Mouse (Mus musculus): ENCODE data around the gene Ccdc30. TPM values are rescaled to one million over a fixed set of nuclear protein-coding genes. Genes with fewer than 3 reads are reported as not detected.
A peak's percentile ranks its signal among the peaks of the same experiment; 100 is the strongest.

Ccdc30 gene
- polyA plus RNA-seq, 2 experiments: 2.5 to 5.8 TPM

DNA sequence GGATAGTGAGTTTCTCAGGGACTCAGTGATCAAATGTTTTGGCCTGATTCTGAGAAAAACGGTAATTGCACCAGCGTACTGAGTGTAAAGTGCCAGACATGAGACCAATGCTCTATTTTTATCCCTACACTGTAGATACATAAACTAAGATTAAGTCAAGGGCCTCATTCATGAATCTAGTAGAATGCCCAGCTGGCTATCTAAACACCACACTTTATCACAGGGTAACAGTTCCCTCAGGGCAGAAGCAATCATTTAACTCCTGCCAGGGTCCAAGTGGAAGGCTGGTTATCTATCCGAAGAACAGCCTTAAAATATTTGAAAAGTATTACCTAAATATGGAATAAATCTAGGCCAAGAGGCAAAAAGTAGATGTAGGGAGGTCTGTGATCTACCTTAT is 2.6 kb upstream of the Ccdc30 start:
- Histone ChIP-seq H3K9me3 (ENCODE audit: control insufficient read depth, low read length) (no peaks in the 10 kb centered on the region), H3K4me1 (ENCODE audit: control insufficient read depth, insufficient read depth, low read length) (peaks cover 15% of the 10 kb centered on the region), H3K4me2 (replicated peaks; ENCODE audit: low read depth, low read length, severe bottlenecking) (no peak overlapping the region), H3K4me3 (replicated peaks; ENCODE audit: low read length) (no peak overlapping the region), H3K27ac (replicated peaks; ENCODE audit: low read depth, low read length) (no peak overlapping the region), H3K9ac (ENCODE audit: low read depth, low read length, severe bottlenecking) (no peak overlapping the region), H3K27me3 (ENCODE audit: control insufficient read depth, insufficient read depth, low read length) (no peaks in the 10 kb centered on the region), H3K36me3 (ENCODE audit: control insufficient read depth, insufficient read depth, low read length) (0 out of 2 replicates have a peak, but pooled peaks cover 5% of the 10 kb centered on the region)
- TF ChIP-seq POLR2A (IDR thresholded peaks at IDR 0.05; ENCODE audit: borderline replicate concordance, extremely low read depth, insufficient read depth, insufficient read length): no peak
- 91% methylated on average over 3 of the region's 3 CpGs for WGBS
- no peak for ATAC-seq (ENCODE audit: low FRiP score, low read depth)
- DNase-seq (ENCODE audit: low spot score): no peak

GRCm38 (mm10) chr4:119417270-119417669 is 1.9 kb upstream of the Ccdc30 start:
- no peak for DNase-seq (ENCODE audit: low spot score)
- 82% methylated on average over 3 of the region's 3 CpGs for WGBS
- Histone ChIP-seq H3K27ac (replicated peaks; ENCODE audit: low read depth, low read length) (no peak overlapping the region), H3K4me2 (replicated peaks; ENCODE audit: low read depth, low read length, severe bottlenecking) (no peak overlapping the region), H3K36me3 (ENCODE audit: control insufficient read depth, insufficient read depth, low read length) (0 out of 2 replicates have a peak, but pooled peaks cover 5% of the 10 kb centered on the region), H3K9me3 (ENCODE audit: control insufficient read depth, low read length) (no peaks in the 10 kb centered on the region), H3K4me1 (ENCODE audit: control insufficient read depth, insufficient read depth, low read length) (peaks cover 17% of the 10 kb centered on the region), H3K27me3 (ENCODE audit: control insufficient read depth, insufficient read depth, low read length) (no peaks in the 10 kb centered on the region), H3K9ac (ENCODE audit: low read depth, low read length, severe bottlenecking) (no peak overlapping the region), H3K4me3 (replicated peaks; ENCODE audit: low read length) (no peak overlapping the region)
- no peak for TF ChIP-seq POLR2A (IDR thresholded peaks at IDR 0.05; ENCODE audit: borderline replicate concordance, extremely low read depth, insufficient read depth, insufficient read length)
- ATAC-seq (ENCODE audit: low FRiP score, low read depth): no peak

GRCm38 (mm10) chr4:119412791-119413190 is 2.5 kb downstream of the Ccdc30 start:
- no peak for ATAC-seq (ENCODE audit: low FRiP score, low read depth)
- H3K27me3 ChIP-seq (ENCODE audit: control insufficient read depth, insufficient read depth, low read length): no peaks in the 10 kb centered on the region
- TF ChIP-seq POLR2A (IDR thresholded peaks at IDR 0.05; ENCODE audit: borderline replicate concordance, extremely low read depth, insufficient read depth, insufficient read length): no peak
- no peak overlapping the region for H3K9ac ChIP-seq (ENCODE audit: low read depth, low read length, severe bottlenecking)
- peaks cover 8% of the 10 kb centered on the region; the same call in 1 of the 2 replicates for H3K4me1 ChIP-seq (ENCODE audit: control insufficient read depth, insufficient read depth, low read length)
- peak; percentile 76 for DNase-seq (ENCODE audit: low spot score)
- 53% methylated on average over 6 of the region's 6 CpGs for WGBS
- H3K27ac ChIP-seq (replicated peaks; ENCODE audit: low read depth, low read length): no peak overlapping the region
- H3K4me3 ChIP-seq (replicated peaks; ENCODE audit: low read length): no peak overlapping the region
- 0 out of 2 replicates have a peak, but pooled peaks cover 4% of the 10 kb centered on the region for H3K9me3 ChIP-seq (ENCODE audit: control insufficient read depth, low read length)
- no peak overlapping the region for H3K4me2 ChIP-seq (replicated peaks; ENCODE audit: low read depth, low read length, severe bottlenecking)
- H3K36me3 ChIP-seq (ENCODE audit: control insufficient read depth, insufficient read depth, low read length): no peaks in the 10 kb centered on the region

DNA sequence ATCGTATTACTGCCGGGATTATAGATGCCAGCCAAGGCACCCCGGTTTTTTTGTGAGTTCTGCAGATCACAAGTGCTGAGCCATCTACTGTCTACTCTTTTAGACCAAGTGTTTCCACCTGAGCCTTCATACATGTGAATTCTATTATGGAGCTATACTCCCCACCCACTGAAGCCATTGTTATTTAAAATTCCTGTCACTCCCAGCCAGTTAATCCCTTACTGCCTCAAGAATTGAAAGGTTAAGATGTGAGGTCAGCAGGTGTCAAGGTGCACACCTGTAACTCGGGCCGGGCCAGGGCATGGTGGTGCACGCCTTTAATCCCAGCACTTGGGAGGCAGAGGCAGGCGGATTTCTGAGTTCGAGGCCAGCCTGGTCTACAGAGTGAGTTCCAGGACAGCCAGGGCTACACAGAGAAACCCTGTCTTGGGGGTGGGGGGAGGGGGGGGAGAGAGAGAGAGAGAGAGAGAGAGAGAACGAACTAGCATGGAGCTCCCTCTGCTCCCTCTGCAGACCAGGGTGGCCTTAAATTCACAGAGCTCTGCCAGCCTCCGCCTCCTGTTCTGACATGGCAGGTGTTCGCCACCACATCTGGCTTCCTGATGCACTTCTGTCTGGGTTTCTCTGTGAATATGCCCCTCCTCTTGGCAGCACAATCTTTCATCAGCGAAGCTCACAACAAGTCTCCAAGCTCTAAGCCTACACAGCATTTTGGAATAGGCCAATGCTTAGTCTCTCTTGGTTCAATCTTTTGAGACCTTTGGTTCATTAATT is 3.3 kb downstream of the Ccdc30 start:
- no peak overlapping the region for H3K9ac ChIP-seq (ENCODE audit: low read depth, low read length, severe bottlenecking)
- H3K27ac ChIP-seq (replicated peaks; ENCODE audit: low read depth, low read length): no peak overlapping the region
- no peaks in the 10 kb centered on the region for H3K27me3 ChIP-seq (ENCODE audit: control insufficient read depth, insufficient read depth, low read length)
- 71% methylated on average over 11 of the region's 12 CpGs for WGBS
- DNase-seq (ENCODE audit: low spot score) (no peak), ATAC-seq (ENCODE audit: low FRiP score, low read depth) (no peak)
- H3K4me2 ChIP-seq (replicated peaks; ENCODE audit: low read depth, low read length, severe bottlenecking): no peak overlapping the region
- no peaks in the 10 kb centered on the region for H3K36me3 ChIP-seq (ENCODE audit: control insufficient read depth, insufficient read depth, low read length)
- TF ChIP-seq POLR2A (IDR thresholded peaks at IDR 0.05; ENCODE audit: borderline replicate concordance, extremely low read depth, insufficient read depth, insufficient read length): no peak
- H3K4me1 ChIP-seq (ENCODE audit: control insufficient read depth, insufficient read depth, low read length): peaks cover 8% of the 10 kb centered on the region; the same call in 1 of the 2 replicates
- H3K4me3 ChIP-seq (replicated peaks; ENCODE audit: low read length): no peak overlapping the region
- 0 out of 2 replicates have a peak, but pooled peaks cover 5% of the 10 kb centered on the region for H3K9me3 ChIP-seq (ENCODE audit: control insufficient read depth, low read length)

DNA sequence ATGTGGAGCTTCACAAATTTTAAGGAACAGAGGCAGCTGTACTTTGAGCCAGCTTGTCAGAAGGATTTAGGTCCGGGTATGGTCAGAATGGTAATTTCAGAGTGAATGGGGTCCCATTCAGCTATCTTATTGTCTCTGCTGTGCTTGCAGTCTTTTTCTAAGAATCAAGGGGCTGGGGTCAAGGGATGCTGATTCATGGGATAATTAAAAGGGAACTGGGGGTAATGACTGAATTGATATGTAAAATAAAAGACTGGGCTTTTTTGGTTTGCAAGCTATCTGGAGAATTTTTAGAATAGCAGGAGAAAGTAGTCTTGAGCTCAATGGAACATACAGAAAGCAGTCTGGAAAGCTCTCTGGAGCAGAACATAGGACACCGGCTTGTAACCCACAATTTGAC is 11.9 kb downstream of the Ccdc30 start:
- whole genome bisulfite sequencing: 83% methylated on average over 2 of the region's 2 CpGs
- ATAC-seq (ENCODE audit: low FRiP score, low read depth): no peak
- TF ChIP-seq POLR2A (IDR thresholded peaks at IDR 0.05; ENCODE audit: borderline replicate concordance, extremely low read depth, insufficient read depth, insufficient read length): no peak

More for the DNA sequence above, 11.9 kb downstream of the Ccdc30 start:
- Histone ChIP-seq H3K27me3 (ENCODE audit: control insufficient read depth, insufficient read depth, low read length) (no peaks in the 10 kb centered on the region), H3K4me3 (replicated peaks; ENCODE audit: low read length) (no peak overlapping the region), H3K4me1 (ENCODE audit: control insufficient read depth, insufficient read depth, low read length) (no peaks in the 10 kb centered on the region), H3K4me2 (replicated peaks; ENCODE audit: low read depth, low read length, severe bottlenecking) (no peak overlapping the region), H3K9me3 (ENCODE audit: control insufficient read depth, low read length) (peaks cover 17% of the 10 kb centered on the region; the same call in 1 of the 2 replicates), H3K27ac (replicated peaks; ENCODE audit: low read depth, low read length) (no peak overlapping the region), H3K36me3 (ENCODE audit: control insufficient read depth, insufficient read depth, low read length) (no peaks in the 10 kb centered on the region), H3K9ac (ENCODE audit: low read depth, low read length, severe bottlenecking) (no peak overlapping the region)
- no peak for DNase-seq (ENCODE audit: low spot score)

Measured in limb, embryonic 14.5 days (tissue).